Mouse (Mus musculus) C2C12 (cell line): ENCODE measurements around the gene Itih2.

ENCODE experiments used
- CEBPB ChIP-seq: IDR thresholded peaks from one replicate; pipeline ENCODE4 v1.6.1; 2011; ENCODE audit warnings: low read depth, mild to moderate bottlenecking, control low read depth, moderate library complexity
- CTCF ChIP-seq: IDR thresholded peaks from one replicate; pipeline ENCODE4 v1.5.1; 2011; ENCODE audit not compliant: control insufficient read depth, insufficient read depth, insufficient read length
- USF1 ChIP-seq: IDR thresholded peaks from one replicate; pipeline ENCODE4 v1.6.1; 2011; ENCODE audit warnings: low read depth, mild to moderate bottlenecking, control low read depth, moderate library complexity

DNA sequence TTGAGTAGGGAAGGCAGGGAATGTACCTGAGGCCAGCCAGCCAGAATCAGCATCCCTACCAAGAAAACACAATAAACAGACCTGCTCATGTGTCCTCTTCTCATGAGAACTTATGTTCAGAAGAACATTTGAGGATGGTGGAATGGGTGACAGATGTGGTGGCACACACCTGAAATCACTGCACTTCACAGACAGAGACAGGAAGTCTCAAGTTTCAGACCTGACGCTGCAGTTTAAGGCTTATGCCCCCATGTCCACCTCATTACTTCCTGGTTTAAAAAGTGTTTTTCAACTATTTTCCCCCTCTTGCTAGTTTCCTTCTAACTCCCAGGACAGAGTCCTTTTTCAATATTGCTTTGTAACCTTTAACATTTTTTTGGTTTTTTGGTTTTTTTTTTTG is 48.5 kb downstream of the Itih2 start:
- TF ChIP-seq CTCF (no peak), USF1 (no peak), CEBPB (no peak)
